Mouse (Mus musculus): ENCODE results near the gene Parp16. TPM values are rescaled to one million over a fixed set of nuclear protein-coding genes. Genes with fewer than 3 reads are reported as not detected.

Gene Parp16
- polyA plus RNA-seq, 1 experiment from 2014 or later = 8.6 TPM

GRCm38 (mm10) chr9:65223927-65224326 lies 28.8 kb downstream of the Parp16 start:
- H3K36me3 ChIP-seq (ENCODE audit: insufficient read depth, low read length) = no peaks in the 10 kb centered on the region
- H3K4me3 ChIP-seq (replicated peaks; ENCODE audit: low read depth, low read length) = no peak overlapping the region
- no peaks in the 10 kb centered on the region for H3K27me3 ChIP-seq (ENCODE audit: insufficient read depth, low read length)
- H3K4me2 ChIP-seq (ENCODE audit: low read length) = no peak overlapping the region
- ATAC-seq (replicated peaks; ENCODE audit: low FRiP score, low read depth) = no peak
- TF ChIP-seq CTCF (IDR thresholded peaks at IDR 0.05; ENCODE audit: low read depth) = no peak
- no peaks in the 10 kb centered on the region for H3K9me3 ChIP-seq (replicated peaks; ENCODE audit: low read length)
- H3K27ac ChIP-seq = no peak overlapping the region
- no peak overlapping the region for H3K9ac ChIP-seq (ENCODE audit: low read depth, low read length)
- WGBS = 79% methylated on average over 6 of the region's 6 CpGs
- DNase-seq (ENCODE audit: low spot score) = no peak
- H3K4me1 ChIP-seq (replicated peaks; ENCODE audit: insufficient read depth, low read length) = no peaks in the 10 kb centered on the region

- WGBS = 38% methylated on average over 4 of the region's 4 CpGs
- ATAC-seq (replicated peaks; ENCODE audit: low FRiP score, low read depth) (no peak), DNase-seq (ENCODE audit: low spot score) (peak; percentile 73)
- Histone ChIP-seq H3K4me3 (replicated peaks; ENCODE audit: low read depth, low read length) (no peak overlapping the region), H3K27me3 (ENCODE audit: insufficient read depth, low read length) (no peaks in the 10 kb centered on the region), H3K4me1 (replicated peaks; ENCODE audit: insufficient read depth, low read length) (no peaks in the 10 kb centered on the region), H3K9ac (ENCODE audit: low read depth, low read length) (no peak overlapping the region), H3K4me2 (ENCODE audit: low read length) (no peak overlapping the region), H3K27ac (no peak overlapping the region), H3K36me3 (ENCODE audit: insufficient read depth, low read length) (peaks cover 4% of the 10 kb centered on the region; the same call in 1 of the 2 replicates), H3K9me3 (replicated peaks; ENCODE audit: low read length) (no peaks in the 10 kb centered on the region)
- peak; percentile 75 for TF ChIP-seq CTCF (IDR thresholded peaks at IDR 0.05; ENCODE audit: low read depth)
These were observed 30.6 kb downstream of the Parp16 start for GRCm38 (mm10) chr9:65225795-65226194.

DNA sequence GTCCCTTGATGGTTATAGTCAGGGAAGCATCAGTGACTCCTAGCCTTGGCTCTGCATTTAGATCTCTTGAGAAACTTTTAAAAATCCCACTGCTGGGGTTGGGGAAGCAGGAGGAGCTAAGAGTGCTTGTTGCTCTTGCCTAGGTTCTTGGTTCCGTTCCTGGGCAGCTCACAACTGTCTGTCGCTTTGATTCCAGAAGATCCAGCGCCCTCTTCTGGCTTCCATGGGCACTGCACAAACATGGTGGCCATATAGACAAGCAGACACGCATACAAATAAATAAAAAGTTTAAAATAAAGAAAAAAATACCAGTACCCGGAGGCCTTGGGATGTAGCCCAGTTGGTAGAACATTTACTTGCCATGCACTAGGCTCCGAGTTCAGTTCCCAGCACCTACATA lies 35.1 kb downstream of the Parp16 start:
- no peaks in the 10 kb centered on the region for H3K27me3 ChIP-seq (ENCODE audit: insufficient read depth, low read length)
- no peaks in the 10 kb centered on the region for H3K9me3 ChIP-seq (replicated peaks; ENCODE audit: low read length)
- H3K36me3 ChIP-seq (ENCODE audit: insufficient read depth, low read length) = peaks cover 4% of the 10 kb centered on the region; the same call in 1 of the 2 replicates
- H3K4me1 ChIP-seq (replicated peaks; ENCODE audit: insufficient read depth, low read length) = no peaks in the 10 kb centered on the region
- no peak overlapping the region for H3K9ac ChIP-seq (ENCODE audit: low read depth, low read length)
- no peak for DNase-seq (ENCODE audit: low spot score)
- H3K4me3 ChIP-seq (replicated peaks; ENCODE audit: low read depth, low read length) = no peak overlapping the region
- no peak overlapping the region for H3K27ac ChIP-seq
- no peak for ATAC-seq (replicated peaks; ENCODE audit: low FRiP score, low read depth)
- H3K4me2 ChIP-seq (ENCODE audit: low read length) = no peak overlapping the region
- TF ChIP-seq CTCF (IDR thresholded peaks at IDR 0.05; ENCODE audit: low read depth) = peak; percentile 35; the same call in 1 of the 2 replicates
- WGBS = 75% methylated on average over 6 of the region's 6 CpGs

DNA sequence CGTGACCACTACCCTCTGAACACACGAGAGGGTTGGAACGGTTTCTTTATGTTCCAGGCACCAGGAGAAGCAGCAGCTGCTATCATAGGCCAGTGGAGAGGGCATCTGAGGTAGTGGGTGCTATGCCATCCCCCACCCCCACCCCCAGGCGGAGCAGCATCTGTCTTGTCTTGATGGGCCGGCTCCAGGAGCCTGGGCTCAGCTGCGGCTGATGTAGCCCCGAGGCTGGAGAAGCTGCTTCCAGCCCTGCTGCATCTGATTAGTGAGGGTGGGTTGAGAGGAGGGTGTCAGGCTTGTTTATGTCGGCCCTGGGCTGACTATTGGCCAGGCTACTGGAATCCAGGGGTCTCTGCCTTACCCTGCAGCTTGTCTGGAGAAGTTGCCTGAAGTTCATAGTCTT lies 36.1 kb downstream of the Parp16 start:
- no peak overlapping the region for H3K4me3 ChIP-seq (replicated peaks; ENCODE audit: low read depth, low read length)
- no peak overlapping the region for H3K4me2 ChIP-seq (ENCODE audit: low read length)
- H3K9ac ChIP-seq (ENCODE audit: low read depth, low read length) = no peak overlapping the region
- H3K4me1 ChIP-seq (replicated peaks; ENCODE audit: insufficient read depth, low read length) = no peaks in the 10 kb centered on the region
- peaks cover 4% of the 10 kb centered on the region; the same call in 1 of the 2 replicates for H3K36me3 ChIP-seq (ENCODE audit: insufficient read depth, low read length)
- ATAC-seq (replicated peaks; ENCODE audit: low FRiP score, low read depth) = no peak
- no peak for DNase-seq (ENCODE audit: low spot score)
- H3K9me3 ChIP-seq (replicated peaks; ENCODE audit: low read length) = no peaks in the 10 kb centered on the region
- no peak for TF ChIP-seq CTCF (IDR thresholded peaks at IDR 0.05; ENCODE audit: low read depth)
- no peaks in the 10 kb centered on the region for H3K27me3 ChIP-seq (ENCODE audit: insufficient read depth, low read length)
- no peak overlapping the region for H3K27ac ChIP-seq
- WGBS = 78% methylated on average over 8 of the region's 8 CpGs

DNA sequence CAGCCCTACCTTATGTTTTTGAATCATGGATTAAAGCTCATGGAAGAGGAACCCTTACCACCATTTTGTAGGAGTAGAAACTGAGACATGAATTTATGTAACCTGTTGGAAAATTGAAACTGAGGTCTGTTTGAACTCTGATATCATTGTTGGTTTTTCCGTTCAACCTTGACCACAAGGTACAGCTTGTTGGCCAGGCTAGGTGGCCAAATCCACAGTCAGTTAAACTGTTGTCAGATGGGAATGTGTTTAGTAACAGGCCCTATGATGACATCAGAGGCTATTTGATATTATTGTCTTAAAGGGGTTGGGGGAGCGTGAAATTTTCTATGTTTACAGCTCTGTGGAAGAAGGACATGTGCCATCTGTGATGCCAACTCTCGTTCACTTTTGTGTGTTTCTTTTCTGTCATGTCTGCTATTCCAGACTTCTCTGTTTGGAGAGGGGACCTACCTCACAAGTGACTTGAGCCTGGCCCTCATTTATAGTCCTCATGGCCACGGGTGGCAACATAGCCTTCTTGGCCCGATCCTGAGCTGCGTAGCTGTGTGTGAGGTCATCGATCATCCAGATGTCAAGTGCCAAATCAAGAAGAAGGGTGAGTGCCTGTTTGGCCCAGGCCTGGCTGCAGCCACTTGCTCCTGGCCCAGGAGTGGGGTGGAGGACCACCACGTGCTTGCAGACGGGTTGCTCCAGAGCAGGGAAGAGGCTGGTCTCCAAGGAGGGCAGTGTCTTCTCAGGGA lies 38.3 kb downstream of the Parp16 start:
- WGBS = 78% methylated on average over 9 of the region's 9 CpGs
- Histone ChIP-seq H3K27me3 (ENCODE audit: insufficient read depth, low read length) (no peaks in the 10 kb centered on the region), H3K27ac (no peak overlapping the region), H3K4me2 (ENCODE audit: low read length) (no peak overlapping the region), H3K4me1 (replicated peaks; ENCODE audit: insufficient read depth, low read length) (0 out of 2 replicates have a peak, but pooled peaks cover 4% of the 10 kb centered on the region), H3K9me3 (replicated peaks; ENCODE audit: low read length) (no peaks in the 10 kb centered on the region), H3K36me3 (ENCODE audit: insufficient read depth, low read length) (peaks cover 4% of the 10 kb centered on the region; the same call in 1 of the 2 replicates), H3K9ac (ENCODE audit: low read depth, low read length) (no peak overlapping the region), H3K4me3 (replicated peaks; ENCODE audit: low read depth, low read length) (no peak overlapping the region)
- no peak for DNase-seq (ENCODE audit: low spot score)
- ATAC-seq (replicated peaks; ENCODE audit: low FRiP score, low read depth) = no peak
- TF ChIP-seq CTCF (IDR thresholded peaks at IDR 0.05; ENCODE audit: low read depth) = no peak

GRCm38 (mm10) chr9:65234734-65235133 lies 39.6 kb downstream of the Parp16 start:
- DNase-seq (ENCODE audit: low spot score) (no peak), ATAC-seq (replicated peaks; ENCODE audit: low FRiP score, low read depth) (no peak)
- no peak for TF ChIP-seq CTCF (IDR thresholded peaks at IDR 0.05; ENCODE audit: low read depth)
- Histone ChIP-seq H3K36me3 (ENCODE audit: insufficient read depth, low read length) (peaks cover 2% of the 10 kb centered on the region; the same call in 1 of the 2 replicates), H3K27me3 (ENCODE audit: insufficient read depth, low read length) (no peaks in the 10 kb centered on the region), H3K4me3 (replicated peaks; ENCODE audit: low read depth, low read length) (no peak overlapping the region), H3K27ac (no peak overlapping the region), H3K4me1 (replicated peaks; ENCODE audit: insufficient read depth, low read length) (0 out of 2 replicates have a peak, but pooled peaks cover 4% of the 10 kb centered on the region), H3K4me2 (ENCODE audit: low read length) (no peak overlapping the region), H3K9me3 (replicated peaks; ENCODE audit: low read length) (no peaks in the 10 kb centered on the region), H3K9ac (ENCODE audit: low read depth, low read length) (no peak overlapping the region)
- 68% methylated on average over 3 of the region's 3 CpGs for WGBS
